Comparison of ENCODE assay signal across 8 mouse cellular contexts in genomic region chr11:101253613-101254389, GRCm38 (mm10). TPM values are rescaled to one million over a fixed set of nuclear protein-coding genes. Genes with fewer than 3 reads are reported as not detected.
DNase-seq lines count a peak whose midpoint lies in the region; ATAC-seq and TF ChIP-seq lines count a peak whose summit lies in the region.

Gene Vps25, plus strand, starts transcription at chr11:101253707.

- ATAC-seq in Patski = peak; percentile 66
- ATAC-seq in hindbrain, embryonic 13.5 days (ENCODE audit: low FRiP score) = peak; percentile 88

- H3K27me3 ChIP-seq in Patski = no peaks in the 10 kb centered on the region
- H3K27me3 ChIP-seq in hindbrain, embryonic 13.5 days = 0 out of 2 replicates have a peak, but pooled peaks cover under 1% of the 10 kb centered on the region

- peak; percentile 41 for DNase-seq in Patski (ENCODE audit: low read depth, low spot score)
- peak; percentile 88 for DNase-seq in cerebellum, postnatal 14 days
- peak; percentile 66 to 78 for DNase-seq in frontal cortex, postnatal 25 days (ENCODE audit: low spot score in 2 of 2)
- peak; percentile 71 to 77 for DNase-seq in layer of hippocampus, postnatal 25 days (ENCODE audit: extremely low spot score in 1 of 2, low spot score in 1 of 2)
- peak; percentile 85 for DNase-seq in lung, postnatal 25 days (ENCODE audit: low spot score)
- DNase-seq in retina, adult 2 months (ENCODE audit: low read depth, low spot score) = peak; percentile 77
- DNase-seq in thymus, postnatal 25 days = peak; percentile 83

- in situ Hi-C loops in Patski (cut with MboI; ENCODE audit: low pct_unique_long_range_greater_than_20kb) = loop anchor here (5.0 kb wide), 2 partner anchors 42 to 48 kb away; partner anchors contain the start of gene Becn1

- H3K4me3 ChIP-seq in hindbrain, embryonic 13.5 days = peak within 1 kb of the TSS; percentile 90

- H3K9me3 ChIP-seq in hindbrain, embryonic 13.5 days = no peaks in the 10 kb centered on the region

- POLR2A ChIA-PET in Patski (lab: Charles Lee) = interaction anchor here (0.6 to 1.6 kb wide), 5 partner anchors 12 to 48 kb away, joined by 3 to 7 read pairs (median 4); partner anchors contain the start of gene Becn1

- H3K4me2 ChIP-seq in hindbrain, embryonic 13.5 days = peak within 1 kb of the TSS; percentile 95

- H3K9ac ChIP-seq in hindbrain, embryonic 13.5 days = peak within 1 kb of the TSS; percentile 95

- CTCF ChIA-PET in Patski (lab: Charles Lee) = interaction anchor here (1.3 to 5.1 kb wide), 4 partner anchors 25 to 77 kb away, joined by 3 to 33 read pairs (median 6); partner anchors contain the start of genes Becn1, Cntd1 and Coa3

- TF ChIP-seq CTCF in Patski (IDR thresholded peaks at IDR 0.05) = no peak

- peaks cover 13% of the 10 kb centered on the region for H3K36me3 ChIP-seq in hindbrain, embryonic 13.5 days

- WGBS in hindbrain, embryonic 13.5 days = under 1% methylated on average over 40 of the region's 40 CpGs

- H3K27ac ChIP-seq in hindbrain, embryonic 13.5 days = peak within 1 kb of the TSS; percentile 91

- H3K4me1 ChIP-seq in hindbrain, embryonic 13.5 days (replicated peaks) = peaks cover 16% of the 10 kb centered on the region

RNA-seq across cellular contexts. Expression of gene Vps25, which starts in this region (rescaled TPM):
- polyA plus RNA-seq in Patski (2021) = 104 TPM
- polyA plus RNA-seq in hindbrain, embryonic 13.5 days (2015; fragmentation: Nextera tagmentation; extraction: Ambion mirVana) = 110 and 115 TPM in 2 replicates
- total RNA-seq in layer of hippocampus, postnatal 25 days (2021) = 10 to 100 TPM; 70.0 to 75.2 TPM

Comparison
In these comparisons a context has a peak if more than half of its experiments do, and no peak if none do; other contexts are left out.
1. Peak in every context shown above with its lines: DNase-seq, ATAC-seq, H3K4me3 ChIP-seq and H3K27ac ChIP-seq.